Mouse (Mus musculus): Measurements from ENCODE around the gene Insyn1. TPM values are rescaled to one million over a fixed set of nuclear protein-coding genes. Genes with fewer than 3 reads are reported as not detected.

The Insyn1 gene
- polyA plus RNA-seq, 1 experiment from 2014 or later, result 15.1 TPM

DNA sequence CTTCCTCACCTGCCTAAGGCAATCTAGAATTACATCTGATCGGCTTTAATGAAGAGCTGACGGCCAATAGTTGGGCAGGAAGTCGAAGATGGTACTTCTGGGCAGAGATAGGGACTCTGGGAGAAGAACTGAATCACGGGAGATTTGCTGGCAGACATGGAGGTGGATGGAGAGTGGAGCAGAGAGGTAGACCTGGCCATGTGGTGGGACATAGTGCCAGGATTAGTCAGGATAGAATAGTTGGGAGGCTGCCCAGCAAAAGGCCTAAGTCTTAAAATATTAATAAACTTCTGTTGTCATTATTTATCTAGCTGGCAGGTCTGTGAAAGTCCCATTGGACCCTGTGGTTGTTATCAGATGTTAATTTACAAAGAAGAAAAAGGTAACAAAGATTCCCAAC lies 36.7 kb downstream of the Insyn1 start:
- H3K9me3 ChIP-seq (ENCODE audit: control insufficient read depth, low read length), result no peaks in the 10 kb centered on the region
- no peak overlapping the region for H3K4me2 ChIP-seq (replicated peaks)
- no peaks in the 10 kb centered on the region for H3K4me1 ChIP-seq (replicated peaks; ENCODE audit: control insufficient read depth, insufficient read depth, low read length)

GRCm38 (mm10) chr9:58527841-58528240 lies 39.4 kb downstream of the Insyn1 start:
- H3K4me1 ChIP-seq (replicated peaks; ENCODE audit: control insufficient read depth, insufficient read depth, low read length), result no peaks in the 10 kb centered on the region
- 49% methylated on average over 4 of the region's 4 CpGs for WGBS
- H3K27me3 ChIP-seq (ENCODE audit: control insufficient read depth, insufficient read depth, low read length), result no peaks in the 10 kb centered on the region
- no peak overlapping the region for H3K27ac ChIP-seq
- no peak overlapping the region for H3K9ac ChIP-seq
- ATAC-seq (ENCODE audit: low FRiP score) (no peak), DNase-seq (ENCODE audit: low spot score) (no peak)
- peaks cover 75% of the 10 kb centered on the region for H3K36me3 ChIP-seq (replicated peaks; ENCODE audit: control insufficient read depth, insufficient read depth)
- no peak overlapping the region for H3K4me3 ChIP-seq (replicated peaks; ENCODE audit: low read length)
- H3K9me3 ChIP-seq (ENCODE audit: control insufficient read depth, low read length), result no peaks in the 10 kb centered on the region
- H3K4me2 ChIP-seq (replicated peaks), result no peak overlapping the region

More for the DNA sequence above, 36.7 kb downstream of the Insyn1 start:
- 87% methylated on average over 4 of the region's 4 CpGs for WGBS
- Histone ChIP-seq H3K36me3 (replicated peaks; ENCODE audit: control insufficient read depth, insufficient read depth) (peaks cover 57% of the 10 kb centered on the region), H3K9ac (no peak overlapping the region), H3K27ac (no peak overlapping the region), H3K27me3 (ENCODE audit: control insufficient read depth, insufficient read depth, low read length) (no peaks in the 10 kb centered on the region), H3K4me3 (replicated peaks; ENCODE audit: low read length) (no peak overlapping the region)
- no peak for DNase-seq (ENCODE audit: low spot score)
- ATAC-seq (ENCODE audit: low FRiP score), result no peak

DNA sequence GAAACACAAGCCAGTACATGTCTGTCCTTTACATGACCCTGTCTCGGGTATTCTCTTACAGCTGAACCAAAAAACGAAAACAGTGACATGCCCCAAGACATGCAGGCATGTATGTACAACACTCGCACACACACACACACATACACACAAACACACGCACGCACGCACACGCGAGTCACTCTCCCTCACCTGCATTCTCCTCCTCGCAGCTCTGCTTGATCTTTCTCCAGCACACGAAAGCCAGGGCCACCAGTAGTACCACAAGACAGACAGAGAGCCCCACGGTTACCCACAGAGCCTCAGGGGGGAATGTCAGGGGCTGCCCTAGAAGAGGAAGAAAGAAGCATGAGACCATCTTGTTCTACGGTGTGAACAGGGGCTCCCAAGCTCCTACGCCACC lies 42.0 kb downstream of the Insyn1 start:
- H3K9me3 ChIP-seq (ENCODE audit: control insufficient read depth, low read length), result no peaks in the 10 kb centered on the region
- WGBS, result 94% methylated on average over 13 of the region's 13 CpGs
- DNase-seq (ENCODE audit: low spot score) (no peak), ATAC-seq (ENCODE audit: low FRiP score) (no peak)
- H3K4me1 ChIP-seq (replicated peaks; ENCODE audit: control insufficient read depth, insufficient read depth, low read length), result no peaks in the 10 kb centered on the region
- no peak overlapping the region for H3K9ac ChIP-seq
- no peak overlapping the region for H3K4me3 ChIP-seq (replicated peaks; ENCODE audit: low read length)
- H3K36me3 ChIP-seq (replicated peaks; ENCODE audit: control insufficient read depth, insufficient read depth), result peaks cover 73% of the 10 kb centered on the region
- H3K4me2 ChIP-seq (replicated peaks), result no peak overlapping the region
- no peaks in the 10 kb centered on the region for H3K27me3 ChIP-seq (ENCODE audit: control insufficient read depth, insufficient read depth, low read length)
- no peak overlapping the region for H3K27ac ChIP-seq

DNA sequence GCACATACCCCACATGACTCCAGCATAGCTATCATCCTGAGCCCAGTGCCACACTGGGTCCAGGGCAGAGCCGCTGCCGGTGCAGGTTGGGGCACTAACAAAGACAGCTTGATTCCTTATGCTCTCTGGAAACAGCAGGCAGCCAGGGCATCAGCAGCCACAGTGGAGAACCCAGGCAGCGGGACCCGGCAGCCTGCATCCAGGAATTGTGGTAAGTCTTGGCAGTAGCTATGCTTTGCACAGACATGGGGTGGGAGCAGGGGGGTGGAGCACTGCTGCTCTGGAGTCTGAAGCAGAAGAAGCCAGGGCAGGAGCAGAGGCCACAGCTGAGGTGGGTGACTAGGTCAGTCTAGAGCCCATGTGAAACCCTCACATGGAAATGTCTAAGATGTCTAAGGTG lies 43.8 kb downstream of the Insyn1 start:
- no peak overlapping the region for H3K27ac ChIP-seq
- ATAC-seq (ENCODE audit: low FRiP score) (no peak), DNase-seq (ENCODE audit: low spot score) (no peak)
- no peak overlapping the region for H3K4me3 ChIP-seq (replicated peaks; ENCODE audit: low read length)
- H3K4me2 ChIP-seq (replicated peaks), result no peak overlapping the region
- H3K4me1 ChIP-seq (replicated peaks; ENCODE audit: control insufficient read depth, insufficient read depth, low read length), result no peaks in the 10 kb centered on the region
- no peaks in the 10 kb centered on the region for H3K9me3 ChIP-seq (ENCODE audit: control insufficient read depth, low read length)
- WGBS, result 88% methylated on average over 4 of the region's 4 CpGs
- no peaks in the 10 kb centered on the region for H3K27me3 ChIP-seq (ENCODE audit: control insufficient read depth, insufficient read depth, low read length)
- peaks cover 67% of the 10 kb centered on the region for H3K36me3 ChIP-seq (replicated peaks; ENCODE audit: control insufficient read depth, insufficient read depth)
- no peak overlapping the region for H3K9ac ChIP-seq

DNA sequence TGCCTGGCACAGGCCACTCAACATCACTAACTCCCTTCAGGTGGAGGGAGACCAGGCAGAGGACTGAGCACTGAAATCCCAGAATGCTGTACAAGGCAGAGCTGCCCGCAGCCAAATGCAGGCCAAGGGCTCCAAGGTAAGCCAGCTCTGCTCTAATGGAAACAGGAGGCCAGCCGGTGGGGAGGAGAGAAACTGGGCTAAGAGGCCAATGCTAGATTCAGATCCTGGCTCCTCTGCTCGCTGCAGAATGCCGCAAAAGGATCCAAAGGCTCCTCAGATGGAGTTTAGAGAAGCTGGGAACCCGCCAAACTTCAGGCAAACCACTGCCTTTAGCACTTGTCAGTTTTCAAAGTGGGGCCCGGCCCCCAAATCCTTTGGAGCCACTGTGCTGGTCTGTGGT lies 44.9 kb downstream of the Insyn1 start:
- H3K4me2 ChIP-seq (replicated peaks), result no peak overlapping the region
- H3K36me3 ChIP-seq (replicated peaks; ENCODE audit: control insufficient read depth, insufficient read depth), result peaks cover 66% of the 10 kb centered on the region
- 93% methylated on average over 6 of the region's 6 CpGs for WGBS
- H3K4me1 ChIP-seq (replicated peaks; ENCODE audit: control insufficient read depth, insufficient read depth, low read length), result no peaks in the 10 kb centered on the region
- H3K4me3 ChIP-seq (replicated peaks; ENCODE audit: low read length), result no peak overlapping the region
- H3K9me3 ChIP-seq (ENCODE audit: control insufficient read depth, low read length), result no peaks in the 10 kb centered on the region
- no peak for DNase-seq (ENCODE audit: low spot score)
- H3K27me3 ChIP-seq (ENCODE audit: control insufficient read depth, insufficient read depth, low read length), result no peaks in the 10 kb centered on the region
- no peak for ATAC-seq (ENCODE audit: low FRiP score)
- H3K9ac ChIP-seq, result no peak overlapping the region
- no peak overlapping the region for H3K27ac ChIP-seq

- no peaks in the 10 kb centered on the region for H3K27me3 ChIP-seq (ENCODE audit: control insufficient read depth, insufficient read depth, low read length)
Measured at GRCm38 (mm10) chr9:58534766-58535165, 46.4 kb downstream of the Insyn1 start.

GRCm38 (mm10) chr9:58535447-58536134 lies 47.2 kb downstream of the Insyn1 start:
- Histone ChIP-seq H3K36me3 (replicated peaks; ENCODE audit: control insufficient read depth, insufficient read depth) (peaks cover 53% of the 10 kb centered on the region), H3K4me3 (replicated peaks; ENCODE audit: low read length) (no peak overlapping the region)
- peak; percentile 57; the same call in 1 of the 2 replicates for ATAC-seq (ENCODE audit: low FRiP score)

More at GRCm38 (mm10) chr9:58534766-58535165, 46.4 kb downstream of the Insyn1 start:
- no peak overlapping the region for H3K4me2 ChIP-seq (replicated peaks)
- no peak for ATAC-seq (ENCODE audit: low FRiP score)
- 43% methylated on average over 1 of the region's 1 CpGs for WGBS
- H3K36me3 ChIP-seq (replicated peaks; ENCODE audit: control insufficient read depth, insufficient read depth), result peaks cover 61% of the 10 kb centered on the region
- no peaks in the 10 kb centered on the region for H3K4me1 ChIP-seq (replicated peaks; ENCODE audit: control insufficient read depth, insufficient read depth, low read length)
- no peak overlapping the region for H3K27ac ChIP-seq
- DNase-seq (ENCODE audit: low spot score), result peak; percentile 84
- H3K9ac ChIP-seq, result no peak overlapping the region
- H3K9me3 ChIP-seq (ENCODE audit: control insufficient read depth, low read length), result no peaks in the 10 kb centered on the region
- H3K4me3 ChIP-seq (replicated peaks; ENCODE audit: low read length), result no peak overlapping the region

GRCm38 (mm10) chr9:58537774-58538173 lies 49.4 kb downstream of the Insyn1 start:
- ATAC-seq (ENCODE audit: low FRiP score) (no peak), DNase-seq (ENCODE audit: low spot score) (no peak)
- Histone ChIP-seq H3K27ac (no peak overlapping the region), H3K9me3 (ENCODE audit: control insufficient read depth, low read length) (no peaks in the 10 kb centered on the region), H3K9ac (no peak overlapping the region), H3K4me2 (replicated peaks) (no peak overlapping the region), H3K4me3 (replicated peaks; ENCODE audit: low read length) (no peak overlapping the region), H3K27me3 (ENCODE audit: control insufficient read depth, insufficient read depth, low read length) (no peaks in the 10 kb centered on the region), H3K36me3 (replicated peaks; ENCODE audit: control insufficient read depth, insufficient read depth) (peaks cover 40% of the 10 kb centered on the region), H3K4me1 (replicated peaks; ENCODE audit: control insufficient read depth, insufficient read depth, low read length) (no peaks in the 10 kb centered on the region; the same call in 1 of the 2 replicates)
- 76% methylated on average over 3 of the region's 3 CpGs for WGBS

More at GRCm38 (mm10) chr9:58535447-58536134, 47.2 kb downstream of the Insyn1 start:
- Histone ChIP-seq H3K4me2 (replicated peaks) (no peak overlapping the region), H3K4me1 (replicated peaks; ENCODE audit: control insufficient read depth, insufficient read depth, low read length) (no peaks in the 10 kb centered on the region), H3K27me3 (ENCODE audit: control insufficient read depth, insufficient read depth, low read length) (no peaks in the 10 kb centered on the region), H3K9ac (no peak overlapping the region), H3K27ac (no peak overlapping the region), H3K9me3 (ENCODE audit: control insufficient read depth, low read length) (no peaks in the 10 kb centered on the region)
- 78% methylated on average over 20 of the region's 20 CpGs for WGBS
- DNase-seq (ENCODE audit: low spot score), result peak; percentile 76

DNA sequence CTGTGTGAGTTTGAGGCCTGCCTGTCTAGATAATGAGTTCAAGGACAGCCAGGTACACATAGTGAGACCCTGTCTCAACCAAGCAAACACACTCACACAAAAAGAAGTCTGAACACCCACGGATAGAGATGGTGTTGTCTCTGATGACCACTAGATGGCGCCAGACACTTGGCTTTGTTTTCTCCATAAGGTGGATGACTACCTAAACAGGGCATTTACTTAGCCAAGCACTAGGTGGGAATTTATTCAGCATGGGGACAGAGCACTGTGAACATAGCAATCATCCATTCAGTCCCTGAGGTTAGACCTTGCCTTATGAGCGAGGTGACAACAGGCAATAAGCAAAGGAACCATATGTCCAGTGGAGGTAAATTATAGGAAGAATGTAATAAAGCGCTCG lies 51.5 kb downstream of the Insyn1 start:
- WGBS, result 50% methylated on average over 5 of the region's 5 CpGs
- Histone ChIP-seq H3K4me1 (replicated peaks; ENCODE audit: control insufficient read depth, insufficient read depth, low read length) (no peaks in the 10 kb centered on the region; the same call in 1 of the 2 replicates), H3K36me3 (replicated peaks; ENCODE audit: control insufficient read depth, insufficient read depth) (peaks cover 27% of the 10 kb centered on the region), H3K4me2 (replicated peaks) (no peak overlapping the region), H3K4me3 (replicated peaks; ENCODE audit: low read length) (no peak overlapping the region), H3K27me3 (ENCODE audit: control insufficient read depth, insufficient read depth, low read length) (no peaks in the 10 kb centered on the region), H3K9me3 (ENCODE audit: control insufficient read depth, low read length) (no peaks in the 10 kb centered on the region), H3K27ac (no peak overlapping the region), H3K9ac (no peak overlapping the region)
- DNase-seq (ENCODE audit: low spot score) (peak; percentile 87), ATAC-seq (ENCODE audit: low FRiP score) (0 out of 2 replicates have a peak, but pooled peaks have one; percentile 32)

Data from hindbrain, embryonic 14.5 days (tissue).